Mouse (Mus musculus) liver, postnatal 0 days (tissue): ENCODE data around the gene Slpi. TPM values are rescaled to one million over a fixed set of nuclear protein-coding genes. Genes with fewer than 3 reads are reported as not detected.

Source experiments
- ATAC-seq: fragments of 200-750 bp; cut with Nextera tagmentation; 2 replicates; pipeline ENCODE4 v1.8.0; 2017; ENCODE audit warnings: mild to moderate bottlenecking, moderate library complexity
- DNase-seq: peaks from one replicate; pipeline ENCODE4 v3.0.0-alpha.2; 2016
- H3K27ac ChIP-seq: fragments of 300-500 bp; sonication (generic); 2 replicates; pipeline ENCODE4 v1.5.1; 2014; ENCODE audit warnings: antibody characterized with exemption, moderate library complexity, mild to moderate bottlenecking, low read depth
- H3K27me3 ChIP-seq: fragments of 300-500 bp; sonication (generic); 2 replicates; pipeline ENCODE4 v1.6.1; 2014; ENCODE audit warnings: low read length, control low read depth, mixed read lengths; ENCODE audit not compliant: insufficient read depth
- H3K36me3 ChIP-seq: fragments of 300-500 bp; sonication (generic); replicated peaks from 2 replicates; pipeline ENCODE4 v1.6.1; 2014; ENCODE audit warnings: mild to moderate bottlenecking, control low read depth, low read length, moderate library complexity, mixed read lengths; ENCODE audit not compliant: insufficient read depth
- H3K4me1 ChIP-seq: fragments of 300-500 bp; sonication (generic); 2 replicates; pipeline ENCODE4 v1.6.1; 2014; ENCODE audit warnings: antibody characterized with exemption, mild to moderate bottlenecking, control low read depth; ENCODE audit not compliant: insufficient read depth
- H3K4me2 ChIP-seq: fragments of 300-500 bp; sonication (generic); 2 replicates; pipeline ENCODE4 v1.6.1; 2014; ENCODE audit warnings: low read depth, mild to moderate bottlenecking, low read length, moderate library complexity, mixed read lengths
- H3K4me3 ChIP-seq: fragments of 300-500 bp; sonication (generic); 2 replicates; pipeline ENCODE4 v1.5.1; 2014; ENCODE audit warnings: low read depth, low read length
- H3K9ac ChIP-seq: fragments of 300-500 bp; sonication (generic); replicated peaks from 2 replicates; pipeline ENCODE4 v1.6.1; 2014; ENCODE audit warnings: mild to moderate bottlenecking, moderate library complexity
- H3K9me3 ChIP-seq: fragments of 300-500 bp; sonication (generic); 2 replicates; pipeline ENCODE4 v1.6.1; 2016; ENCODE audit warnings: mild to moderate bottlenecking, control low read depth, low read length, mixed read lengths
- CTCF ChIP-seq: sonication (generic); IDR thresholded peaks from 2 replicates; pipeline ENCODE4 v1.5.1; 2016; ENCODE audit warnings: antibody characterized with exemption, low read depth
- EP300 ChIP-seq: IDR thresholded peaks from 2 replicates; pipeline ENCODE4 v1.6.1; 2016; ENCODE audit warnings: antibody characterized with exemption, low read depth, mild to moderate bottlenecking
- WGBS: fragments of 180-500 bp; shearing (Covaris S2); extraction: QIAGEN DNeasy Blood & Tissue Kit; methylation state at CpG from one replicate; pipeline ENCODE4 v1.1.7; 2014; ENCODE audit not compliant: insufficient replicate concordance; 5-methylcytosine and 5-hydroxymethylcytosine counted together
- polyA plus RNA-seq: library from polyadenylated mRNA; unstranded; fragments of >200 nt; fragmentation: Nextera tagmentation; extraction: Ambion mirVana; gene quantifications from 2 replicates; pipeline ENCODE4 v1.2.1, GENCODE M21; 2015

The Slpi gene
- polyA plus RNA-seq, 1 experiment from 2014 or later, result 59.4 TPM

GRCm38 (mm10) chr2:164429881-164430615 is 41.2 kb upstream of the Slpi start:
- no peak overlapping the region for H3K27ac ChIP-seq
- DNase-seq, result no peak
- no peaks in the 10 kb centered on the region for H3K9me3 ChIP-seq
- no peaks in the 10 kb centered on the region for H3K27me3 ChIP-seq
- TF ChIP-seq EP300 (no peak), CTCF (no peak)
- ATAC-seq, result no peak
- no peak overlapping the region for H3K4me3 ChIP-seq
- peaks cover 18% of the 10 kb centered on the region for H3K4me1 ChIP-seq
- H3K4me2 ChIP-seq, result 0 out of 2 replicates have a peak overlapping the region, but pooled peaks have one; percentile 9
- peaks cover 46% of the 10 kb centered on the region for H3K36me3 ChIP-seq
- 51% methylated on average over 15 of the region's 15 CpGs for WGBS
- no peak overlapping the region for H3K9ac ChIP-seq

- TF ChIP-seq EP300, result no peak
- TF ChIP-seq CTCF, result no peak
- H3K9ac ChIP-seq, result no peak overlapping the region
- H3K27me3 ChIP-seq, result no peaks in the 10 kb centered on the region
- H3K36me3 ChIP-seq, result peaks cover 50% of the 10 kb centered on the region
- ATAC-seq (no peak), DNase-seq (no peak)
- H3K4me1 ChIP-seq, result peaks cover 18% of the 10 kb centered on the region
- H3K4me2 ChIP-seq, result no peak overlapping the region
- 39% methylated on average over 5 of the region's 5 CpGs for WGBS
- H3K27ac ChIP-seq, result no peak overlapping the region
- no peak overlapping the region for H3K4me3 ChIP-seq
- no peaks in the 10 kb centered on the region for H3K9me3 ChIP-seq
Observed at GRCm38 (mm10) chr2:164428451-164428850, 39.6 kb upstream of the Slpi start.

GRCm38 (mm10) chr2:164426952-164427351 is 38.1 kb upstream of the Slpi start:
- WGBS, result 73% methylated on average over 5 of the region's 5 CpGs
- Histone ChIP-seq H3K36me3 (peaks cover 50% of the 10 kb centered on the region), H3K27me3 (no peaks in the 10 kb centered on the region), H3K4me3 (no peak overlapping the region), H3K4me2 (no peak overlapping the region), H3K9me3 (no peaks in the 10 kb centered on the region), H3K9ac (no peak overlapping the region), H3K4me1 (peaks cover 14% of the 10 kb centered on the region), H3K27ac (no peak overlapping the region)
- ATAC-seq (no peak), DNase-seq (no peak)
- TF ChIP-seq EP300 (no peak), CTCF (no peak)

- DNase-seq (peak; percentile 50), ATAC-seq (no peak)
- 26% methylated on average over 12 of the region's 12 CpGs for WGBS
- H3K27ac ChIP-seq, result no peak overlapping the region
- no peaks in the 10 kb centered on the region for H3K9me3 ChIP-seq
- H3K36me3 ChIP-seq, result peaks cover 48% of the 10 kb centered on the region
- no peak overlapping the region for H3K9ac ChIP-seq
- H3K4me3 ChIP-seq, result no peak overlapping the region
- H3K4me1 ChIP-seq, result peaks cover 9% of the 10 kb centered on the region
- no peaks in the 10 kb centered on the region for H3K27me3 ChIP-seq
- no peak for TF ChIP-seq EP300
- TF ChIP-seq CTCF, result no peak
- H3K4me2 ChIP-seq, result no peak overlapping the region
Observed at GRCm38 (mm10) chr2:164426121-164426520, 37.2 kb upstream of the Slpi start.

GRCm38 (mm10) chr2:164425401-164425800 is 36.5 kb upstream of the Slpi start:
- H3K4me3 ChIP-seq, result no peak overlapping the region
- H3K4me1 ChIP-seq, result peaks cover 3% of the 10 kb centered on the region; the same call in 1 of the 2 replicates
- H3K9ac ChIP-seq, result no peak overlapping the region
- TF ChIP-seq CTCF (no peak), EP300 (no peak)
- DNase-seq (no peak), ATAC-seq (no peak)
- WGBS, result 81% methylated on average over 5 of the region's 5 CpGs
- H3K36me3 ChIP-seq, result peaks cover 46% of the 10 kb centered on the region
- H3K9me3 ChIP-seq, result no peaks in the 10 kb centered on the region
- H3K27me3 ChIP-seq, result no peaks in the 10 kb centered on the region
- H3K4me2 ChIP-seq, result no peak overlapping the region
- no peak overlapping the region for H3K27ac ChIP-seq

- H3K27ac ChIP-seq, result 0 out of 2 replicates have a peak overlapping the region, but pooled peaks have one; percentile 82
- H3K36me3 ChIP-seq, result peaks cover 42% of the 10 kb centered on the region
- H3K4me3 ChIP-seq, result no peak overlapping the region
- DNase-seq (no peak), ATAC-seq (no peak)
- H3K9ac ChIP-seq, result no peak overlapping the region
- no peaks in the 10 kb centered on the region for H3K9me3 ChIP-seq
- TF ChIP-seq CTCF (no peak), EP300 (no peak)
- H3K4me2 ChIP-seq, result no peak overlapping the region
- peaks cover 5% of the 10 kb centered on the region for H3K4me1 ChIP-seq
- H3K27me3 ChIP-seq, result no peaks in the 10 kb centered on the region
- 85% methylated on average over 8 of the region's 8 CpGs for WGBS
Observed at GRCm38 (mm10) chr2:164424406-164424805, 35.5 kb upstream of the Slpi start.
